Comparison of ENCODE assay signal across 14 mouse cellular contexts in the genomic region with DNA sequence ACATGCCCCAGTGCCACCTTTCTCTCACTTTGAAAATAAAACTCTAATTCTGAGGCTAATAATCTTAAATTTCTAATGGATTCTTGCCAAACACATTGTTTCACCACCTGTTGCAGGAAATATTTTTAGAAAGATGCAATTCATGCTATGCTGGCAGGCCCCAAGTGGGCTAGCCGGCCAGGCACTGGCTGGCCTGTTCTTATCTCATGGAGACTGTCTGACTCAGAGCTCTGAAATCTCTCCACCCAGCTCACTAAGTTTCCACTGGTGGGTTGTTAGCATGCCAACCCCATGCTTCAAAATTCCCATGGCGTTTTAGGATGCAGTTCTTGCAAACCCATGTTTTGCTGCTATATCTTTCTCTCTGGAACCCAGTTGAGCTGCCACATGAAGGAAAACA.
DNase-seq lines count a peak whose midpoint lies in the region; ATAC-seq lines count a peak whose summit lies in the region.
"Had no signal": no experiment of that assay in that cellular context is flagged by ENCODE, and none has a peak within 500 bp of the region (broad histone marks: within the 10 kb centered on the region; RNA-seq: fewer than 3 reads in every experiment).

No protein-coding gene starts in this region.

- H3K4me1 ChIP-seq in heart, embryonic 14.5 days (ENCODE audit: control insufficient read depth in 2 of 2, insufficient read depth in 2 of 2, low read length in 2 of 2) = peaks cover 4 to 22% of the 10 kb centered on the region in 2 experiments; a peak in 3 of 4 replicates
- H3K4me1 ChIP-seq in forebrain, embryonic 15.5 days = no peaks in the 10 kb centered on the region
- H3K4me1 ChIP-seq: hindbrain, embryonic 13.5 days; limb, embryonic 12.5 days; stomach, embryonic 15.5 days had no signal

- no peaks in the 10 kb centered on the region for H3K9me3 ChIP-seq in heart, embryonic 14.5 days (ENCODE audit: control insufficient read depth, low read length)
- H3K9me3 ChIP-seq in forebrain, embryonic 15.5 days = no peaks in the 10 kb centered on the region
- H3K9me3 ChIP-seq: hindbrain, embryonic 13.5 days; limb, embryonic 12.5 days; stomach, embryonic 15.5 days had no signal

- no peak overlapping the region for H3K9ac ChIP-seq in heart, embryonic 14.5 days (ENCODE audit: low read length)
- no peak overlapping the region for H3K9ac ChIP-seq in forebrain, embryonic 15.5 days (replicated peaks)
- H3K9ac ChIP-seq: hindbrain, embryonic 13.5 days; limb, embryonic 12.5 days; stomach, embryonic 15.5 days had no signal

- peak; percentile 61; the same call in 1 of the 2 replicates for ATAC-seq in heart, embryonic 14.5 days (ENCODE audit: insufficient number of reproducible peaks, insufficient read depth, low FRiP score, low read depth)
- no peak for ATAC-seq in forebrain, embryonic 15.5 days (replicated peaks)

- DNase-seq in gastrocnemius, adult 18-20 months (ENCODE audit: low spot score) = peak; percentile 12
- DNase-seq in gastrocnemius, postnatal 10 days = no peak
- peak; percentile 8 for DNase-seq in adrenal gland, postnatal 25 days
- peak; percentile 5 for DNase-seq in lung, postnatal 10 days
- DNase-seq in right cerebral cortex, adult 2 months (ENCODE audit: low spot score in 2 of 2) = no peak
- DNase-seq in layer of hippocampus, postnatal 36 days = no peak
- DNase-seq: kidney, adult 2 months; thymus, postnatal 36 days had no signal

- no peaks in the 10 kb centered on the region for H3K36me3 ChIP-seq in heart, embryonic 14.5 days (ENCODE audit: control insufficient read depth, insufficient read depth, low read length)
- H3K36me3 ChIP-seq in forebrain, embryonic 15.5 days = no peaks in the 10 kb centered on the region
- H3K36me3 ChIP-seq: hindbrain, embryonic 13.5 days; limb, embryonic 12.5 days; stomach, embryonic 15.5 days had no signal

- peak overlapping the region; percentile 18 to 66; a peak in 2 of 4 replicates for H3K27ac ChIP-seq in heart, embryonic 14.5 days (replicated peaks in 1 of 2; ENCODE audit: control insufficient read depth in 1 of 2, insufficient read depth in 1 of 2, low read depth in 2 of 2, low read length in 2 of 2)
- H3K27ac ChIP-seq in forebrain, embryonic 15.5 days (replicated peaks) = no peak overlapping the region
- H3K27ac ChIP-seq: hindbrain, embryonic 13.5 days; limb, embryonic 12.5 days; stomach, embryonic 15.5 days had no signal

- H3K27me3 ChIP-seq in heart, embryonic 14.5 days (ENCODE audit: control insufficient read depth, insufficient read depth, low read length) = no peaks in the 10 kb centered on the region
- H3K27me3 ChIP-seq in forebrain, embryonic 15.5 days = no peaks in the 10 kb centered on the region
- H3K27me3 ChIP-seq: hindbrain, embryonic 13.5 days; limb, embryonic 12.5 days; stomach, embryonic 15.5 days had no signal

- no peak overlapping the region for H3K4me3 ChIP-seq in heart, embryonic 14.5 days (ENCODE audit: control insufficient read depth in 1 of 2, insufficient read depth in 1 of 2, low read depth in 1 of 2, low read length in 2 of 2)
- no peak overlapping the region for H3K4me3 ChIP-seq in forebrain, embryonic 15.5 days
- H3K4me3 ChIP-seq: erythroblast, embryonic 14.5 days; hindbrain, embryonic 13.5 days; limb, embryonic 12.5 days; stomach, embryonic 15.5 days had no signal

- 7% methylated on average over 2 of the region's 2 CpGs for WGBS in heart, embryonic 14.5 days
- 92% methylated on average over 2 of the region's 2 CpGs for WGBS in forebrain, embryonic 15.5 days

- no peak overlapping the region for H3K4me2 ChIP-seq in heart, embryonic 14.5 days (ENCODE audit: low read length)
- no peak overlapping the region for H3K4me2 ChIP-seq in forebrain, embryonic 15.5 days (replicated peaks)
- H3K4me2 ChIP-seq: hindbrain, embryonic 13.5 days; limb, embryonic 12.5 days; stomach, embryonic 15.5 days had no signal

Comparison
In these comparisons a context has a peak if more than half of its experiments do, and no peak if none do; other contexts are left out.
1. DNase-seq: peak in gastrocnemius, adult 18-20 months (single experiment), adrenal gland, postnatal 25 days (single experiment) and lung, postnatal 10 days (single experiment); none in gastrocnemius, postnatal 10 days (single experiment), right cerebral cortex, adult 2 months (0 of 2) and layer of hippocampus, postnatal 36 days (0 of 2).